Mouse (Mus musculus) liver, postnatal 0 days (tissue): ENCODE results near the gene Polr2b. TPM values are rescaled to one million over a fixed set of nuclear protein-coding genes. Genes with fewer than 3 reads are reported as not detected.

Experiments used
- ATAC-seq: fragments of 200-750 bp; cut with Nextera tagmentation; 2 replicates; pipeline ENCODE4 v1.8.0; 2017; ENCODE audit warnings: mild to moderate bottlenecking, moderate library complexity
- DNase-seq: peaks from one replicate; pipeline ENCODE4 v3.0.0-alpha.2; 2016
- H3K27ac ChIP-seq: fragments of 300-500 bp; sonication (generic); 2 replicates; pipeline ENCODE4 v1.5.1; 2014; ENCODE audit warnings: antibody characterized with exemption, moderate library complexity, mild to moderate bottlenecking, low read depth
- H3K27me3 ChIP-seq: fragments of 300-500 bp; sonication (generic); 2 replicates; pipeline ENCODE4 v1.6.1; 2014; ENCODE audit warnings: low read length, control low read depth, mixed read lengths; ENCODE audit not compliant: insufficient read depth
- H3K36me3 ChIP-seq: fragments of 300-500 bp; sonication (generic); replicated peaks from 2 replicates; pipeline ENCODE4 v1.6.1; 2014; ENCODE audit warnings: mild to moderate bottlenecking, control low read depth, low read length, moderate library complexity, mixed read lengths; ENCODE audit not compliant: insufficient read depth
- H3K4me1 ChIP-seq: fragments of 300-500 bp; sonication (generic); 2 replicates; pipeline ENCODE4 v1.6.1; 2014; ENCODE audit warnings: antibody characterized with exemption, mild to moderate bottlenecking, control low read depth; ENCODE audit not compliant: insufficient read depth
- H3K4me2 ChIP-seq: fragments of 300-500 bp; sonication (generic); 2 replicates; pipeline ENCODE4 v1.6.1; 2014; ENCODE audit warnings: low read depth, mild to moderate bottlenecking, low read length, moderate library complexity, mixed read lengths
- H3K4me3 ChIP-seq: fragments of 300-500 bp; sonication (generic); 2 replicates; pipeline ENCODE4 v1.5.1; 2014; ENCODE audit warnings: low read depth, low read length
- H3K9ac ChIP-seq: fragments of 300-500 bp; sonication (generic); replicated peaks from 2 replicates; pipeline ENCODE4 v1.6.1; 2014; ENCODE audit warnings: mild to moderate bottlenecking, moderate library complexity
- H3K9me3 ChIP-seq: fragments of 300-500 bp; sonication (generic); 2 replicates; pipeline ENCODE4 v1.6.1; 2016; ENCODE audit warnings: mild to moderate bottlenecking, control low read depth, low read length, mixed read lengths
- CTCF ChIP-seq: sonication (generic); IDR thresholded peaks from 2 replicates; pipeline ENCODE4 v1.5.1; 2016; ENCODE audit warnings: antibody characterized with exemption, low read depth
- EP300 ChIP-seq: IDR thresholded peaks from 2 replicates; pipeline ENCODE4 v1.6.1; 2016; ENCODE audit warnings: antibody characterized with exemption, low read depth, mild to moderate bottlenecking
- WGBS: fragments of 180-500 bp; shearing (Covaris S2); extraction: QIAGEN DNeasy Blood & Tissue Kit; methylation state at CpG from one replicate; pipeline ENCODE4 v1.1.7; 2014; ENCODE audit not compliant: insufficient replicate concordance; 5-methylcytosine and 5-hydroxymethylcytosine counted together
- polyA plus RNA-seq: library from polyadenylated mRNA; unstranded; fragments of >200 nt; fragmentation: Nextera tagmentation; extraction: Ambion mirVana; gene quantifications from 2 replicates; pipeline ENCODE4 v1.2.1, GENCODE M21; 2015

The Polr2b gene
- polyA plus RNA-seq, 1 experiment from 2014 or later, result 18.6 TPM

- TF ChIP-seq EP300, result no peak
- no peak for TF ChIP-seq CTCF
- WGBS, result 77% methylated on average over 14 of the region's 14 CpGs
- no peaks in the 10 kb centered on the region for H3K9me3 ChIP-seq
- H3K27me3 ChIP-seq, result no peaks in the 10 kb centered on the region
- DNase-seq, result no peak
- no peak overlapping the region for H3K4me3 ChIP-seq
- no peak overlapping the region for H3K4me2 ChIP-seq
- ATAC-seq, result no peak
- peaks cover 11% of the 10 kb centered on the region for H3K4me1 ChIP-seq
- H3K9ac ChIP-seq, result no peak overlapping the region
- H3K36me3 ChIP-seq, result no peaks in the 10 kb centered on the region
- H3K27ac ChIP-seq, result no peak overlapping the region
Observed at GRCm38 (mm10) chr5:77379434-77380135, 69.6 kb downstream of the Polr2b start.

- H3K4me3 ChIP-seq, result no peak overlapping the region
- H3K9me3 ChIP-seq, result no peaks in the 10 kb centered on the region
- TF ChIP-seq CTCF (no peak), EP300 (no peak)
- no peaks in the 10 kb centered on the region for H3K36me3 ChIP-seq
- H3K4me2 ChIP-seq, result no peak overlapping the region
- H3K27me3 ChIP-seq, result no peaks in the 10 kb centered on the region
- DNase-seq (no peak), ATAC-seq (no peak)
- 80% methylated on average over 17 of the region's 17 CpGs for WGBS
- no peak overlapping the region for H3K9ac ChIP-seq
- peaks cover 15% of the 10 kb centered on the region for H3K4me1 ChIP-seq
- H3K27ac ChIP-seq, result no peak overlapping the region
Observed at GRCm38 (mm10) chr5:77380321-77380901, 70.5 kb downstream of the Polr2b start.

DNA sequence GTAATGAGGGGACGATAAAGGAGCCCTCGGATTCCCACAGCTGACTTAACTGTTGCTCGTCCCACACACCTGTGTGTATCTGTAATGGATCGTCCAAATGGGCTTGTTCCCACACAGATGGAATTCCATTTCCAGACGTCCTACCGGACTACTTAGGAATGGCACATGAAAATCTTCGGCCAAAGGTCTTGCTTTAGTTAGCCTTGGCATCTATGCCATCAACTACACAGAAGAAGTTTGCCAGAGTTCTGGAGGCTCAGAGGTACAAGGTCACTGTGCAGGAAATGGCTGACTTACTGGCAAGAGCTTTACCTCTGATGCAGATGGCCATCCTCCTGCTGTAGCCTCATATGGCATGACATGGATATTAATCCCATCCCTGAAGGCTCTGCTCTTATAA lies 71.3 kb downstream of the Polr2b start:
- DNase-seq (no peak), ATAC-seq (no peak)
- H3K4me2 ChIP-seq, result no peak overlapping the region
- no peak for TF ChIP-seq EP300
- TF ChIP-seq CTCF, result no peak
- H3K27me3 ChIP-seq, result no peaks in the 10 kb centered on the region
- H3K9me3 ChIP-seq, result no peaks in the 10 kb centered on the region
- H3K4me1 ChIP-seq, result peaks cover 15% of the 10 kb centered on the region
- 84% methylated on average over 7 of the region's 7 CpGs for WGBS
- H3K36me3 ChIP-seq, result no peaks in the 10 kb centered on the region
- no peak overlapping the region for H3K27ac ChIP-seq
- no peak overlapping the region for H3K4me3 ChIP-seq
- no peak overlapping the region for H3K9ac ChIP-seq

DNA sequence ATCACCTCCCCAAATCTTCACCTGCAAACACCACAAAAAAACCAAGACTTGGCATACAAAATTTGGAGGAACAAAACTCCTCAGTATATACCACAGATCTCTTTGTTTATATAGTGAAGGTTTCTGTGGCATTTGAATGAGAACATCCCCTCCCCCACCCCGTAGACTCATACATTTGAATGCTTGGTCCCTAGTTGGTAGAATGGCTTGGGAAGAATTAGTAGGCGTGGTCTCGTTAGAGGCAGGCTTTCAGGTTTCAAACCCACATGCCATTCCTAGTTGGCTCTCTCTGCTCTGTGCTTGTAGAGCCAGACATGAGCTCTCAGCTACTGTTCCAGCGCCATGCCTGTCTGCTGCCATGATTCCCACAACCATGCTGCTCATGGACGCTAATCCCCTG lies 71.7 kb downstream of the Polr2b start:
- Histone ChIP-seq H3K36me3 (no peaks in the 10 kb centered on the region), H3K4me3 (no peak overlapping the region), H3K4me1 (peaks cover 18% of the 10 kb centered on the region), H3K9me3 (no peaks in the 10 kb centered on the region), H3K4me2 (no peak overlapping the region), H3K27ac (no peak overlapping the region), H3K27me3 (no peaks in the 10 kb centered on the region), H3K9ac (no peak overlapping the region)
- WGBS, result 87% methylated on average over 5 of the region's 5 CpGs
- no peak for TF ChIP-seq CTCF
- TF ChIP-seq EP300, result no peak
- DNase-seq, result no peak
- ATAC-seq, result no peak

- ATAC-seq (no peak), DNase-seq (no peak)
- Histone ChIP-seq H3K4me1 (peaks cover 19% of the 10 kb centered on the region), H3K4me3 (no peak overlapping the region), H3K4me2 (peak overlapping the region; percentile 35; the same call in 1 of the 2 replicates), H3K36me3 (no peaks in the 10 kb centered on the region), H3K27ac (peak overlapping the region; percentile 8; the same call in 1 of the 2 replicates), H3K9me3 (no peaks in the 10 kb centered on the region), H3K9ac (no peak overlapping the region), H3K27me3 (no peaks in the 10 kb centered on the region)
- WGBS, result 58% methylated on average over 5 of the region's 5 CpGs
- TF ChIP-seq EP300, result no peak
- TF ChIP-seq CTCF, result no peak
Observed at GRCm38 (mm10) chr5:77383799-77384554, 74.0 kb downstream of the Polr2b start.

GRCm38 (mm10) chr5:77384724-77385123 lies 74.8 kb downstream of the Polr2b start:
- Histone ChIP-seq H3K4me1 (peaks cover 19% of the 10 kb centered on the region), H3K36me3 (no peaks in the 10 kb centered on the region), H3K27me3 (no peaks in the 10 kb centered on the region), H3K27ac (no peak overlapping the region), H3K4me3 (no peak overlapping the region), H3K4me2 (peak overlapping the region; percentile 35), H3K9ac (no peak overlapping the region), H3K9me3 (no peaks in the 10 kb centered on the region)
- TF ChIP-seq CTCF (no peak), EP300 (no peak)
- DNase-seq, result no peak
- WGBS, result 52% methylated on average over 9 of the region's 9 CpGs
- ATAC-seq, result no peak
